Mouse (Mus musculus) ES-Bruce4 (cell line): Measurements from ENCODE around the gene Lrr1. TPM values are rescaled to one million over a fixed set of nuclear protein-coding genes. Genes with fewer than 3 reads are reported as not detected.

Experiments used
- H3K27ac ChIP-seq: 2 replicates; pipeline ENCODE4 v1.5.1; 2012; ENCODE audit warnings: low read length, inconsistent platforms; ENCODE audit not compliant: insufficient read depth
- H3K27me3 ChIP-seq: 2 replicates; pipeline ENCODE4 v1.6.1; 2012; ENCODE audit warnings: mild to moderate bottlenecking, low read length, inconsistent platforms; ENCODE audit not compliant: control insufficient read depth, poor library complexity, insufficient read depth, severe bottlenecking
- H3K36me3 ChIP-seq: 2 replicates; pipeline ENCODE4 v1.6.1; 2012; ENCODE audit warnings: inconsistent platforms, mild to moderate bottlenecking, low read length, moderate library complexity; ENCODE audit not compliant: control insufficient read depth, poor library complexity, insufficient read depth, severe bottlenecking
- H3K4me1 ChIP-seq: one replicate; pipeline ENCODE4 v1.8.1; 2011; ENCODE audit warnings: low read length; ENCODE audit not compliant: control insufficient read depth, insufficient read depth
- H3K4me3 ChIP-seq: 2 replicates; pipeline ENCODE4 v1.5.1; 2011; ENCODE audit warnings: low read depth, mild to moderate bottlenecking, low read length
- H3K9ac ChIP-seq: 2 replicates; pipeline ENCODE4 v1.6.1; 2012; ENCODE audit warnings: low read depth, mild to moderate bottlenecking, inconsistent platforms; ENCODE audit not compliant: poor library complexity, severe bottlenecking
- H3K9me3 ChIP-seq: replicated peaks from 2 replicates; pipeline ENCODE4 v1.6.1; 2012; ENCODE audit warnings: mild to moderate bottlenecking, low read length, inconsistent platforms; ENCODE audit not compliant: control insufficient read depth, poor library complexity, insufficient read depth, severe bottlenecking
- CTCF ChIP-seq: IDR thresholded peaks from one replicate; pipeline ENCODE4 v1.8.1; 2011; ENCODE audit warnings: low read depth, low read length
- EP300 ChIP-seq: IDR thresholded peaks from 2 replicates; pipeline ENCODE4 v1.6.1; 2011; ENCODE audit warnings: low read depth, low read length; ENCODE audit not compliant: insufficient read depth
- POLR2A ChIP-seq: IDR thresholded peaks from one replicate; pipeline ENCODE4 v1.8.1; 2011; ENCODE audit warnings: low read length; ENCODE audit not compliant: insufficient read depth
- polyA plus RNA-seq: library from polyadenylated mRNA; stranded (reverse); fragments of >200 nt; gene quantifications from 2 replicates; pipeline ENCODE4 v1.2.4, GENCODE M21; 2011; ENCODE audit warnings: low read depth; ENCODE audit not compliant: missing spikeins, insufficient read depth, insufficient read length

Gene Lrr1
- polyA plus RNA-seq, 1 experiment = 7.5 TPM

- Histone ChIP-seq H3K27me3 (no peaks in the 10 kb centered on the region), H3K4me1 (no peaks in the 10 kb centered on the region), H3K9ac (no peak overlapping the region), H3K4me3 (no peak overlapping the region), H3K27ac (no peak overlapping the region), H3K9me3 (no peaks in the 10 kb centered on the region), H3K36me3 (peaks cover 8% of the 10 kb centered on the region)
- TF ChIP-seq EP300 (no peak), CTCF (no peak), POLR2A (no peak)
These were observed 52.1 kb downstream of the Lrr1 start for GRCm38 (mm10) chr12:69220613-69221277.

GRCm38 (mm10) chr12:69227776-69228466 is 59.3 kb downstream of the Lrr1 start, which contains the start of gene Pole2:
Pole2 (minus strand) TSS chr12:69228195.
- Histone ChIP-seq H3K36me3 (peaks cover 5% of the 10 kb centered on the region; the same call in 1 of the 2 replicates), H3K27me3 (no peaks in the 10 kb centered on the region), H3K9ac (peak within 1 kb of the TSS; percentile 73), H3K4me1 (no peaks in the 10 kb centered on the region), H3K27ac (peak within 1 kb of the TSS; percentile 74), H3K4me3 (peak within 1 kb of the TSS; percentile 93), H3K9me3 (no peaks in the 10 kb centered on the region)
- no peak for TF ChIP-seq CTCF
- TF ChIP-seq EP300 = no peak
- peak; percentile 50 for TF ChIP-seq POLR2A

Other genes starting within 250 kb of the Lrr1 start
- 1,335 and 1,350 TPM in 2 replicates for gene Rps29, start 9.6 kb upstream of the Lrr1 start, polyA plus RNA-seq
- gene Rpl36al, start 15.3 kb downstream of the Lrr1 start, polyA plus RNA-seq = 699 and 714 TPM in 2 replicates
- gene Mgat2, start 15.3 kb downstream of the Lrr1 start, polyA plus RNA-seq = 23.9 and 24.8 TPM in 2 replicates
- 15.1 and 15.4 TPM in 2 replicates for gene Gm49383, start 28.3 kb downstream of the Lrr1 start, polyA plus RNA-seq
- gene Dnaaf2, start 29.6 kb downstream of the Lrr1 start, polyA plus RNA-seq = 3.7 and 4.6 TPM in 2 replicates
- 27.7 and 32.7 TPM in 2 replicates for gene Gm49384, start 35.5 kb downstream of the Lrr1 start, polyA plus RNA-seq
- gene Pole2, start 59.4 kb downstream of the Lrr1 start, polyA plus RNA-seq = 26.6 and 27.8 TPM in 2 replicates
- gene Klhdc1, start 72.4 kb downstream of the Lrr1 start, polyA plus RNA-seq = 2.0 and 3.3 TPM in 2 replicates
- 65.1 and 68.2 TPM in 2 replicates for gene Klhdc2, start 127.9 kb downstream of the Lrr1 start, polyA plus RNA-seq
- 75.0 and 79.1 TPM in 2 replicates for gene Nemf, start 188.4 kb downstream of the Lrr1 start, polyA plus RNA-seq
- 78.0 and 86.6 TPM in 2 replicates for gene Arf6, start 203.3 kb downstream of the Lrr1 start, polyA plus RNA-seq
- not detected in 2 replicates for gene Gm9887, start 203.6 kb downstream of the Lrr1 start, polyA plus RNA-seq